Mouse (Mus musculus) MEL (cell line): Measurements from ENCODE around the gene Cep152. TPM values are rescaled to one million over a fixed set of nuclear protein-coding genes. Genes with fewer than 3 reads are reported as not detected.

ENCODE experiments used
- DNase-seq: peaks from one replicate; pipeline ENCODE4 v3.0.0; 2011; ENCODE audit warnings: low read depth, low spot score
- H3K27ac ChIP-seq: 2 replicates; pipeline ENCODE4 v1.5.1; 2012; ENCODE audit warnings: low read depth, mild to moderate bottlenecking, control low read depth, low read length, moderate library complexity; ENCODE audit not compliant: control insufficient read depth
- H3K27me3 ChIP-seq, 2 experiments: fragments of 150-350 bp in 1 of 2; sonication (generic) in 1 of 2; 2 replicates each; pipeline ENCODE4 v1.6.1; 2012; ENCODE audit warnings: low read length in 2 of 2, mild to moderate bottlenecking in 2 of 2, improper control_type of control experiment in 1 of 2, moderate library complexity in 1 of 2; ENCODE audit not compliant: insufficient read depth in 2 of 2, control insufficient read depth in 1 of 2
- H3K36me3 ChIP-seq, 2 experiments: 2 replicates each; pipeline ENCODE4 v1.6.1; 2012 to 2014; ENCODE audit warnings: low read length in 2 of 2, improper control_type of control experiment in 1 of 2, inconsistent platforms in 1 of 2, mild to moderate bottlenecking in 1 of 2; ENCODE audit not compliant: insufficient read depth in 2 of 2, control insufficient read depth in 1 of 2
- H3K4me1 ChIP-seq, 2 experiments: fragments of 150-350 bp in 1 of 2; sonication (generic) in 1 of 2; 2 replicates each; pipeline ENCODE4 v1.6.1; 2012; ENCODE audit warnings: low read length in 2 of 2, improper control_type of control experiment in 1 of 2, mild to moderate bottlenecking in 1 of 2; ENCODE audit not compliant: insufficient read depth in 2 of 2, control insufficient read depth in 1 of 2
- H3K4me3 ChIP-seq, 2 experiments: fragments of 150-350 bp in 1 of 2; sonication (generic) in 1 of 2; 2 replicates each; pipeline ENCODE4 v1.5.1; 2012; ENCODE audit warnings: low read depth in 2 of 2, low read length in 2 of 2, mild to moderate bottlenecking in 2 of 2, moderate library complexity in 2 of 2, control low read depth in 1 of 2, improper control_type of control experiment in 1 of 2; ENCODE audit not compliant: control insufficient read depth in 1 of 2, insufficient read depth in 1 of 2
- H3K79me2 ChIP-seq: 2 replicates; pipeline ENCODE4 v1.6.1; 2012; ENCODE audit warnings: mild to moderate bottlenecking, low read length, moderate library complexity; ENCODE audit not compliant: control insufficient read depth, poor library complexity, insufficient read depth
- H3K9ac ChIP-seq: 2 replicates; pipeline ENCODE4 v1.6.1; 2012; ENCODE audit warnings: low read depth, mild to moderate bottlenecking, control low read depth, low read length, moderate library complexity; ENCODE audit not compliant: control insufficient read depth, poor library complexity, severe bottlenecking
- H3K9me3 ChIP-seq: fragments of 150-350 bp; sonication (generic); replicated peaks from 2 replicates; pipeline ENCODE4 v1.6.1; 2012; ENCODE audit warnings: mild to moderate bottlenecking, low read length, improper control_type of control experiment, moderate library complexity; ENCODE audit not compliant: insufficient read depth
- CHD1 ChIP-seq: IDR thresholded peaks from 2 replicates; pipeline ENCODE4 v1.6.1; 2012; ENCODE audit warnings: low read depth, mild to moderate bottlenecking, inconsistent platforms, low read length, improper control_type of control experiment
- CTCF ChIP-seq, 3 experiments: IDR thresholded peaks in 2 of 3; conservative IDR thresholded peaks in 1 of 3; 2 replicates each; pipeline ENCODE4 v1.5.1; 2011 to 2012; ENCODE audit warnings: low read length in 3 of 3, low read depth in 2 of 3, mild to moderate bottlenecking in 2 of 3, improper control_type of control experiment in 1 of 3, inconsistent platforms in 1 of 3, mixed read lengths in 1 of 3, moderate library complexity in 1 of 3; ENCODE audit not compliant: control insufficient read depth in 1 of 3, insufficient read depth in 1 of 3, poor library complexity in 1 of 3, severe bottlenecking in 1 of 3
- E2F4 ChIP-seq: IDR thresholded peaks from 2 replicates; pipeline ENCODE4 v1.6.1; 2011; ENCODE audit warnings: low read depth, low read length, improper control_type of control experiment, borderline replicate concordance
- ELF1 ChIP-seq: IDR thresholded peaks from 2 replicates; pipeline ENCODE4 v1.6.1; 2014; ENCODE audit warnings: low read depth, mild to moderate bottlenecking, inconsistent platforms, low read length, improper control_type of control experiment, moderate library complexity
- GABPA ChIP-seq: IDR thresholded peaks from 2 replicates; pipeline ENCODE4 v1.6.1; 2012; ENCODE audit warnings: low read depth, mild to moderate bottlenecking, inconsistent platforms, low read length, improper control_type of control experiment, moderate library complexity
- HCFC1 ChIP-seq: IDR thresholded peaks from 2 replicates; pipeline ENCODE4 v1.6.1; 2012; ENCODE audit warnings: low read depth, mild to moderate bottlenecking, inconsistent platforms, low read length, improper control_type of control experiment, moderate library complexity
- KAT2A ChIP-seq: conservative IDR thresholded peaks from 2 replicates; pipeline ENCODE4 v1.6.1; 2012; ENCODE audit warnings: low read depth, low read length, improper control_type of control experiment, inconsistent platforms
- MYC ChIP-seq: IDR thresholded peaks from 2 replicates; pipeline ENCODE4 v1.6.1; 2011; ENCODE audit warnings: low read depth, mild to moderate bottlenecking, low read length, improper control_type of control experiment, moderate library complexity
- NRF1 ChIP-seq: IDR thresholded peaks from 2 replicates; pipeline ENCODE4 v1.6.1; 2014; ENCODE audit warnings: low read depth, mild to moderate bottlenecking, inconsistent platforms, low read length, improper control_type of control experiment, moderate library complexity; ENCODE audit not compliant: poor library complexity, insufficient read depth, severe bottlenecking
- POLR2A ChIP-seq, 2 experiments: IDR thresholded peaks; 2 replicates each; pipeline ENCODE4 v1.6.1; 2011 to 2012; ENCODE audit warnings: low read length in 2 of 2, mild to moderate bottlenecking in 2 of 2, control low read depth in 1 of 2, improper control_type of control experiment in 1 of 2, low read depth in 1 of 2, moderate library complexity in 1 of 2; ENCODE audit not compliant: control insufficient read depth in 1 of 2, insufficient read depth in 1 of 2, poor library complexity in 1 of 2
- RAD21 ChIP-seq: IDR thresholded peaks from 2 replicates; pipeline ENCODE4 v1.6.1; 2011; ENCODE audit warnings: mild to moderate bottlenecking, low read depth, low read length, improper control_type of control experiment
- SIN3A ChIP-seq: IDR thresholded peaks from 2 replicates; pipeline ENCODE4 v1.6.1; 2012; ENCODE audit warnings: low read length, improper control_type of control experiment, inconsistent platforms
- SMC3 ChIP-seq: IDR thresholded peaks from 2 replicates; pipeline ENCODE4 v1.6.1; 2011; ENCODE audit warnings: low read depth, low read length, improper control_type of control experiment
- TBP ChIP-seq: IDR thresholded peaks from 2 replicates; pipeline ENCODE4 v1.8.0; 2011; ENCODE audit warnings: low read depth, low read length, improper control_type of control experiment
- TCF12 ChIP-seq: IDR thresholded peaks from 2 replicates; pipeline ENCODE4 v1.6.1; 2014; ENCODE audit warnings: low read depth, mild to moderate bottlenecking, inconsistent platforms, low read length, improper control_type of control experiment, moderate library complexity
- UBTF ChIP-seq: IDR thresholded peaks from 2 replicates; pipeline ENCODE4 v1.6.1; 2012; ENCODE audit warnings: low read depth, mild to moderate bottlenecking, inconsistent platforms, low read length, improper control_type of control experiment, moderate library complexity, borderline replicate concordance; ENCODE audit not compliant: insufficient read depth
- USF1 ChIP-seq: IDR thresholded peaks from 2 replicates; pipeline ENCODE4 v1.6.1; 2014; ENCODE audit warnings: low read depth, mild to moderate bottlenecking, inconsistent platforms, low read length, improper control_type of control experiment, moderate library complexity
- ZC3H11A ChIP-seq: IDR thresholded peaks from 2 replicates; pipeline ENCODE4 v1.6.1; 2012; ENCODE audit warnings: low read depth, mild to moderate bottlenecking, inconsistent platforms, low read length, improper control_type of control experiment
- ZMIZ1 ChIP-seq: IDR thresholded peaks from 2 replicates; pipeline ENCODE4 v1.6.1; 2012; ENCODE audit warnings: low read depth, mild to moderate bottlenecking, inconsistent platforms, low read length, improper control_type of control experiment, moderate library complexity
- ZNF384 ChIP-seq: IDR thresholded peaks from 2 replicates; pipeline ENCODE4 v1.6.1; 2012; ENCODE audit warnings: low read depth, mild to moderate bottlenecking, inconsistent platforms, low read length, improper control_type of control experiment
- polyA plus RNA-seq, 2 experiments: library from polyadenylated mRNA; stranded (reverse) in 1 of 2; unstranded in 1 of 2; fragments of >175 nt in 1 of 2; fragments of >200 nt in 1 of 2; gene quantifications; 2 replicates each; pipeline versions ENCODE4 v1.2.1 to v1.2.4; 2012; ENCODE audit warnings: low replicate concordance in 2 of 2, low read depth in 1 of 2; ENCODE audit not compliant: insufficient read length in 2 of 2, insufficient read depth in 1 of 2, missing spikeins in 1 of 2
- total RNA-seq: library from RNA; depleted of rRNA; stranded (reverse); fragments of 300-350 nt; gene quantifications from 2 replicates; pipeline ENCODE4 v1.2.3, GENCODE M21; 2012

The Cep152 gene
- total and polyA plus RNA-seq, 3 experiments: 13.9 to 14.1 TPM; not detected in 1

GRCm38 (mm10) chr2:125606220-125606845 lies 18.6 kb downstream of the Cep152 start:
- no peaks in the 10 kb centered on the region for H3K9me3 ChIP-seq
- no peaks in the 10 kb centered on the region for H3K79me2 ChIP-seq
- H3K36me3 ChIP-seq: peaks cover 0 to 21% of the 10 kb centered on the region in 2 experiments; a peak in 2 of 4 replicates
- H3K27me3 ChIP-seq: no peaks in the 10 kb centered on the region
- H3K9ac ChIP-seq: no peak overlapping the region
- H3K27ac ChIP-seq: no peak overlapping the region
- TF ChIP-seq SIN3A (no peak), POLR2A (IDR thresholded peaks at IDR 0.05; ENCODE audit: control insufficient read depth in 1 of 2, insufficient read depth in 1 of 2, low read depth in 1 of 2, low read length in 2 of 2, poor library complexity in 1 of 2) (no peak), KAT2A (no peak), ZNF384 (no peak), TBP (no peak), HCFC1 (no peak), ZC3H11A (no peak), CHD1 (no peak), UBTF (no peak), MYC (no peak), RAD21 (no peak), GABPA (no peak), TCF12 (no peak), ZMIZ1 (no peak), USF1 (no peak), NRF1 (no peak), ELF1 (no peak)
- no peak for DNase-seq
- H3K4me1 ChIP-seq: no peaks in the 10 kb centered on the region
- no peak overlapping the region for H3K4me3 ChIP-seq

- peak; percentile 25 for DNase-seq
- H3K9me3 ChIP-seq: no peaks in the 10 kb centered on the region
- TF ChIP-seq CTCF (IDR thresholded peaks at IDR 0.05 in 2 of 3, conservative IDR thresholded peaks at IDR 0.05 in 1 of 3; ENCODE audit: control insufficient read depth in 1 of 3, insufficient read depth in 1 of 3, low read depth in 2 of 3, low read length in 3 of 3, poor library complexity in 1 of 3, severe bottlenecking in 1 of 3): peak; percentile 16 to 52 (median 39); a peak in 4 of 6 replicates
- TF ChIP-seq TCF12: no peak
- no peak for TF ChIP-seq E2F4
- TF ChIP-seq ZC3H11A: 0 out of 2 replicates have a peak, but pooled peaks have one; percentile 7
- TF ChIP-seq RAD21: peak; percentile 28
- peak; percentile 28; the same call in 1 of the 2 replicates for TF ChIP-seq SMC3
- H3K4me3 ChIP-seq: no peak overlapping the region
- no peaks in the 10 kb centered on the region for H3K79me2 ChIP-seq
- no peaks in the 10 kb centered on the region for H3K27me3 ChIP-seq
- H3K27ac ChIP-seq: no peak overlapping the region
- no peak overlapping the region for H3K9ac ChIP-seq
- peaks cover 0 to 21% of the 10 kb centered on the region in 2 experiments; a peak in 2 of 4 replicates for H3K36me3 ChIP-seq
- H3K4me1 ChIP-seq: no peaks in the 10 kb centered on the region
Observed at GRCm38 (mm10) chr2:125604646-125605045, 20.3 kb downstream of the Cep152 start.
